Mouse (Mus musculus) embryonic stem cell, embryonic (primary cell): ENCODE measurements around the gene Alg13.

Source experiments
- CTCF ChIA-PET, 4 experiments: fragments of 300-600 bp in 2 of 4; fragments of 350-600 bp in 2 of 4; sonication (Branson Sonifier 250); formaldehyde crosslinking; loops; one replicate each; lab custom pipeline; 2022; ENCODE audit warnings: inconsistent platforms in 2 of 4; lab: Charles Lee
- POLR2A ChIA-PET, 4 experiments: fragments of 300-600 bp in 2 of 4; fragments of 350-600 bp in 2 of 4; sonication (Branson Sonifier 250); formaldehyde crosslinking; loops; one replicate each; lab custom pipeline; 2022; ENCODE audit warnings: antibody characterized with exemption in 4 of 4, inconsistent platforms in 1 of 4; lab: Charles Lee

The Alg13 gene

DNA sequence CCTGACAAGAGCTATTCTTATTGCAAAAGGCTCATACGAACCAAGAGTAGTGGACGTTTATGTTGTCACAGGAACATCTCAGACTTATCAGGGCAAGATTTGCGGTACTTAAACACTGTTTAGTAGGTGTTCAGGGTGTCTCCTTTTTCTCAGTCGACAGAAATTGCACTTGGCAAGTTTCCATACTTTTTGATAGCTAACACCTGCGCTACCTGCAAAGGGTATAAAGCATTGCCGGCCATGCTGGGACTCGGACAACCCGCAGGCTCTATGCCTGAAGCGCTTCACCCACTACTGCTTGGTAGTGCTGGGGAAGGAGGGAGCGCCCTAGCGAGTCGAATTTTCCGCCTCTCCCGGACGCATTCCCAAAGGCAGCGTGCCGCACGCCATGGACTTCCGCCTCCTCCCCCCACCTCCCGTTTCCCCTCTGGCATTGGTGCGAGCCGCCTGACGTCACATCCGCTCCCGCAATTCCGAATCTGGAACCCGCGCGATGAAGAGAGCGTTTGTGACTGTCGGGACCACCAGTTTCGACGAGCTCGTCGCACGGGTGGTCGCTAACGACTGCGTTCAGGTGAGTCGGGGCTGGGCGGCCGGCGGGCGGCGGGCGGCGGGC, at the start of gene Alg13:
Alg13 (plus strand) TSS at position 257 of the 616 bp plus-strand sequence.
- POLR2A ChIA-PET = interaction anchor here (0.7 to 6.0 kb wide), 30 partner anchors 8 to 130 kb away, joined by 3 to 99 read pairs (median 5); no protein-coding TSS in a partner anchor

GRCm38 (mm10) chrX:144268606-144269005, 49.0 kb upstream of the Alg13 start:
- POLR2A ChIA-PET = interaction anchor here in 2 of 4 experiments (0.6 to 2.3 kb wide), 18 partner anchors 11 to 725 kb away, joined by 3 to 25 read pairs (median 6); partner anchors contain the start of gene Alg13 (in 1 of the 2)
- CTCF ChIA-PET = interaction anchor here in 2 of 4 experiments (0.7 to 0.8 kb wide), 2 partner anchors 15 to 1242 kb away, joined by 4 to 6 read pairs; no protein-coding TSS in a partner anchor

More for the DNA sequence above, at the start of gene Alg13:
- CTCF ChIA-PET = interaction anchor here in 1 of 4 experiments (0.6 kb wide), 1 partner anchor 18 kb away, joined by 3 read pairs; no protein-coding TSS in a partner anchor

DNA sequence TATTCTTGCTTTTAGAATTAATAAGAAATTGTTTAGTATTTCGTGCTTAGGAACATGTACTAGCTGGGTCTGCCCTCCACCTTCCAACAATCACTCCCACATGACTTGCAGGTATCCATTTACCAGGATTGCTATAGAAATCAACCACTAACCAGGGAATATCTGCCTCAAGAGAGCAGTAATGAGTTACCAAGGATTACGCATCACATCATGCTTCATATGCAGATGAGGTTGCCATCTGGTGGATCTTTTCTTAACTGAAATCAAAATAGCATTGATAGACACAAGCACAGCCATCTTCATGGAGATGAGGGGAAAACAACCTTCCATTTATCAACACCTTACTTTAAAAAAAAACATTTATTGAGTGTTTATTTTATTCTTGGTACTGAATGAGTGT, 16.1 kb upstream of the Alg13 start:
- ChIA-PET POLR2A (interaction anchor here in 1 of 4 experiments (1.3 kb wide), 1 partner anchor 33 kb away, joined by 3 read pairs; no protein-coding TSS in a partner anchor), CTCF (no interaction called here)

DNA sequence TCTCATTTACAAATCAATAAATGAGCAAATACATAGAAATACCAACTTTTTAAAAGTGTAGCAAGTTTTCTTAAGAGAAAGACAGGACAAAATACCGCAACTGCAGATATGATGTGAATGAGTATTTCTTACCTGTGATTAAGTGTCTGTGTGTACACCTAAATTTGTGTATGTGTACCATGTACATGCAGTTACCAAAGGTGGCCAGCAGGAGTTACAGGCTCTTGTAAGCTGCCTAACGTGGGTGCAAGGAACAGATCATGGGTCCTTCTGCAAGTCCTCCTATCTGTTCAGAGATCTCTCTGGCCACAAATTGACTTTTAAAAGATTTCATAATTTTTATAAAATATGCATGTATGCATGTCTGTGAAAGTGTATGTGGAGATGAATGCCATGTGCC, 11.9 kb upstream of the Alg13 start:
- POLR2A ChIA-PET = no interaction called here
- CTCF ChIA-PET = no interaction called here

GRCm38 (mm10) chrX:144314041-144314440, 3.6 kb upstream of the Alg13 start:
- CTCF ChIA-PET = no interaction called here
- POLR2A ChIA-PET = interaction anchor here in 3 of 4 experiments (0.7 to 6.0 kb wide), 7 partner anchors 19 to 45 kb away, joined by 3 to 99 read pairs (median 4); no protein-coding TSS in a partner anchor

DNA sequence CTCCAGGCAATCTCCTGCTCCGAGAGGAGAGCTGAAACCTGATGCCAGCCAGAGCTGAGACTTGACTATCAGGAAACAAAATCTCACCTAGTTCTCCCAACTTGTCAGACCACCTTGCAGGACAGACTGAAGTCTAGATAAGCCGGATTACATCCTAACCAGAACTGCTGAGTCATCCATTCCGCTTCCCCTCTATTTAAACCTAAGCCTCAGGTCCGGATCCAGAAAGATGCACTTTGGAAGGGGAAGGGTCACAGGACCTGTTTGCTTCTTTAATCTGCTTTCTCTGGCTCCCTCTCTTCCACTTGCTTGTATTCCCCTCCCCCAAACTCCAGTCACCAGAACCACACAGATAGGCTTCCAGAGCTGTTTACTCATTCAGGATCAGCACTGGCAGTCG, 2.6 kb upstream of the Alg13 start:
- ChIA-PET POLR2A (interaction anchor here in 3 of 4 experiments (0.9 to 6.0 kb wide), 11 partner anchors 12 to 46 kb away, joined by 3 to 99 read pairs (median 4); no protein-coding TSS in a partner anchor), CTCF (no interaction called here)

- CTCF ChIA-PET = no interaction called here
- POLR2A ChIA-PET = interaction anchor here in 3 of 4 experiments (0.5 to 6.0 kb wide), 17 partner anchors 8 to 619 kb away, joined by 3 to 99 read pairs (median 8); no protein-coding TSS in a partner anchor
Measured at GRCm38 (mm10) chrX:144316004-144316403, 1.6 kb upstream of the Alg13 start.

- POLR2A ChIA-PET = interaction anchor here (0.7 to 6.0 kb wide), 24 partner anchors 9 to 57 kb away, joined by 3 to 99 read pairs (median 6); no protein-coding TSS in a partner anchor
- CTCF ChIA-PET = no interaction called here
Measured at GRCm38 (mm10) chrX:144318164-144318979, 768 bp downstream of the Alg13 start.

DNA sequence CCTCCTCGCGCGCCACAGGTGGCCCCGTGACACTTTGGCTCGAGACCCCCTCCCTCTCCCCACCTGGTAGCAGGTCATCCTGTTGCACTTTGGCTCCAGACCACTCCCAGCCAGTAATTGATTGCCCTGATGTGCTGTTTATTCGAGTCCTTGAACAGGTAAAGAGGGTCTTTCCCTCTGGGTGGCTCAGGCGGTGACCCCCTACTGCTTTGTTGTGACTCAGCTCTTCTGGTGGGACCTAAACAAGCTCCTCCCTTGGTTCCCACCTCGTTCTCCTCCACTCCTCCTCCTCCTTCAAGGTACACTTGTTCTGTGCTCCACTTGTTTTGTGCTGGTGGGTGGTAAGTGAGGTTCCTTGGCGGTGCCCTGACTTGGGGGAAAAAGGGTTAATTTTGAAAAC, 1.8 kb downstream of the Alg13 start:
- ChIA-PET CTCF (no interaction called here), POLR2A (interaction anchor here (0.6 to 1.4 kb wide), 19 partner anchors 8 to 51 kb away, joined by 3 to 50 read pairs (median 5); no protein-coding TSS in a partner anchor)

GRCm38 (mm10) chrX:144325375-144325774, 7.8 kb downstream of the Alg13 start:
- POLR2A ChIA-PET = interaction anchor here in 3 of 4 experiments (0.6 to 5.2 kb wide), 13 partner anchors 8 to 45 kb away, joined by 3 to 43 read pairs (median 5); partner anchors contain the start of gene Alg13 (in 1 of the 3)

DNA sequence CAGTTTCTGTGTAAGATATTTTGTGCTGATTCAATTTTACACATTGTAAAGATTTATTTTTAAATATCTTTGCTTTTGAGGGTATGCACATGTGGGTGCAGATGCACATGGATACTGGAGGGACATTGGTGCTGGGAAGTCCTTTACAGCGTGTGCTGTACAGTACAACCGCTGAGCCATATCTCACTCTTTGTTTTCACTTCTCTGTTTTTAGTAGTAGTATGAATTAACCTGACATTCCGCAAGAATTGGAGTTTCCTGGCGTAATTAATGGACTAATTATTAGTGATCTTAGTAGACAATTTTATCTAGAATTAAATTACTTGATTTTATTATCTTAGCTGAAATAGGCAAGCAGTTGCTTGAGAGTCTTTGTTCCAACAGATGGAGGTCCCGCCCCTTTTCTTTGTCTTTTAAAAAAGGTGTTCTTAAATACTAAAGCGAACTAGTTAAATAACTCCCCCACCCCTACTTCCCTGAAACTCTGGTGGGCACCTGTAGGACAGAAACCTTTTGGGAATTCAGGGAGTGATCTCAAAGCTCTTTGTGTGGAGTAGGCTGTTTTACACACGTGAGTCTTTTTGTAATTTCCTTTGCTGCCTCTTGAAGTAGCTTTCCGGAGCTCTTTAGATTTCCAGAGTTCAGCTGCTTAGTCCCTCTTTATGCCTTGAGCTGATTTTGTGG, 17.9 kb downstream of the Alg13 start:
- ChIA-PET POLR2A (interaction anchor here (0.7 to 6.3 kb wide), 38 partner anchors 8 to 69 kb away, joined by 3 to 99 read pairs (median 6); partner anchors contain the start of gene Alg13 (in 3 of the 4)), CTCF (interaction anchor here in 2 of 4 experiments (0.5 to 1.3 kb wide), 2 partner anchors 9 to 18 kb away, joined by 3 to 4 read pairs; no protein-coding TSS in a partner anchor)

More at GRCm38 (mm10) chrX:144325375-144325774, 7.8 kb downstream of the Alg13 start:
- CTCF ChIA-PET = no interaction called here

DNA sequence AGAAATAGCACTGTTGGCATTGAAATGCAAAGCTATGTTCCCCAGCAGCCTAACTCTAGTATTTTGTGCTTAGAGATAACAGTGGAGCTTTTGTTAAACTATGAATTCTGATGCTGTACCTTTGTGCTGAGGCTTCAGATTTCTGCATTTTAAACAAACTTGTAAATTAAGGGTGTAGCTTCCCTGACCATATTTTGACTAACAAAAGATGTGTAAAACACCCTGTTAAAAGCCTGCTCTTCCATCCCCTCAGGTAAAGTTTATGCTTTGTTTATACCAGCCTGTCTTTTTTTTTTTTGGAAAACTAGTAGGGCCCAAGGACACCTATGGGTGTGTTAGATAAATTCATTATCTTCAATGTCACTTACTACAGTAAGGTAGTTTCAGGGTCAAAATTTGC, 20.3 kb downstream of the Alg13 start:
- ChIA-PET POLR2A (interaction anchor here (0.5 to 6.3 kb wide), 48 partner anchors 7 to 1168 kb away, joined by 3 to 99 read pairs (median 4); partner anchors contain the start of gene Alg13 (in 4 of the 4)), CTCF (no interaction called here)

DNA sequence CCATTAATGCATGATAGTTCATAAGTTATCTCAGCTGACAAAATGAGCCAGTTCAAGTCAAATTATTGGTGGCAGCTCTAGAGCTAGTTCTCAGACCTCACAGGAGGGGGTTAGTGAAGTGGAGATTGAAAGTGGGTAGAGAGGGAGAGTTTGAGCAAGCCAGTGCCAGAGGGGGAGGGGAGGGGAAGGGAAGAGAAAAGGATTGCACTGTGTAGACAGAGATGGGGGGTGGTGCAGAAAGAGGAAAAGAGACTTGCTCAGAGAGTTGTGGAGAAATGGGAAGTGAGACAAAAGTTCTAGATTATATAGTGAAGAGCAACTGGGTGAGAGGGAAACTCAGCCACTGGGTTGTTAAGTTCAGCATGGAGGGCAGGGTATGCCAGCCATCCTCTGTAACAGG, 20.8 kb downstream of the Alg13 start:
- CTCF ChIA-PET = no interaction called here
- POLR2A ChIA-PET = interaction anchor here (0.6 to 6.3 kb wide), 40 partner anchors 10 to 257 kb away, joined by 3 to 99 read pairs (median 5); partner anchors contain the start of gene Alg13 (in 3 of the 4)

DNA sequence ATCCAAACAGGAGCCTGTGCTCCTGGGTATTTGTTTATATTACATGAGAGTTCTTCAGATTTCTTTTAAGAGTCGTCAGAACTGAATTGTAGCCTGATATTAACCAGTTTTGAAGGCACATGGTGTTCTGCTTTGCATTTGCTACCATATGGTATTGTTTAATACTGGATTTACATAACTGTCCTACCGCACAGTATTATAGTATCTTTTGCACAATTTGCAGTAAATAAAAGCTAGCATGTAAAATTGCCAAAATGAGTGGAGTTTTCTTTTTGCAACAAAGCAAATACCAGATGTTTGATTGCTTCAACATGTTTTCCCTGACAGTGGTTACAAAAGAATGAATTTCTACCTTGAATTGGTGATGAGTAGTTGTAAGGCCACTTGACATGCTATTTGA, 56.6 kb downstream of the Alg13 start:
- CTCF ChIA-PET = interaction anchor here in 1 of 4 experiments (0.6 kb wide), 1 partner anchor 8 kb away, joined by 10 read pairs; no protein-coding TSS in a partner anchor
- POLR2A ChIA-PET = interaction anchor here in 1 of 4 experiments (0.7 to 0.9 kb wide), 2 partner anchors 10 to 21 kb away, joined by 3 to 4 read pairs; no protein-coding TSS in a partner anchor

DNA sequence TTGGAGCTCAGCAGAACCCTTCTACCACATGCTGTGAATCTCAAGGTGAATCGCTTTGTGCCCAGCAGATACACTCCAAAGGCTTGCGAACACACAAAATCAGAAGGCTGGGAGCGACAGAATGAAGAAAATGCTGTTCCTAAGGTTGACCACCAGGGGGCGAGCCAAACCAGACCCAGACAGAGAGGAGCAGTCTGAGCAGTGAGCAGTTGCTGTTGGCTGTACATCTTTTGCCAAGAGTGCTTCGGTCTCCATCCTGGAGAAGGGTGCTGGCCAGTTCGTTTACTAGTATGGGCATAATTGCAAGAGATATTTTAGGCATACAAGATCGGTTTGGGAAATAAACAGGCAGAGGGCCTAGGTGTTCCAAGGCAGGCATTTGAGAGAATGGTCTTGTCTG, 85.9 kb downstream of the Alg13 start:
- POLR2A ChIA-PET = interaction anchor here in 1 of 4 experiments (0.6 kb wide), 1 partner anchor 243 kb away, joined by 3 read pairs; no protein-coding TSS in a partner anchor

GRCm38 (mm10) chrX:144408036-144408435, 90.4 kb downstream of the Alg13 start:
- CTCF ChIA-PET = interaction anchor here in 1 of 4 experiments (0.6 kb wide), 1 partner anchor 236 kb away, joined by 5 read pairs; no protein-coding TSS in a partner anchor
- POLR2A ChIA-PET = no interaction called here

More for the DNA sequence above, 85.9 kb downstream of the Alg13 start:
- CTCF ChIA-PET = no interaction called here

- ChIA-PET CTCF (no interaction called here), POLR2A (no interaction called here)
Measured at GRCm38 (mm10) chrX:144420259-144420658, 102.7 kb downstream of the Alg13 start.

GRCm38 (mm10) chrX:144421091-144421490, 103.5 kb downstream of the Alg13 start:
- ChIA-PET POLR2A (no interaction called here), CTCF (no interaction called here)
